Mouse (Mus musculus): ENCODE measurements at regions not wholly inside any gene's neighbourhood (a gene's known extent, or its start where the extent isn't known, plus 50 kb on each side); places are given as distances from the start of the nearest gene placed in this dataset.

GRCm38 (mm10) chr13:112078088-112078487, 210.2 kb upstream of the Ankrd55 start:
- Histone ChIP-seq H3K79me2 (ENCODE audit: control insufficient read depth, insufficient read depth) (no peaks in the 10 kb centered on the region), H3K4me3 (no peak overlapping the region), H3K36me3 (ENCODE audit: control insufficient read depth, insufficient read depth) (no peaks in the 10 kb centered on the region), H3K4me2 (ENCODE audit: low read depth) (no peak overlapping the region), H3ac (ENCODE audit: control insufficient read depth, insufficient read length) (no peak overlapping the region), H3K27me3 (ENCODE audit: control insufficient read depth, insufficient read depth, insufficient read length) (no peaks in the 10 kb centered on the region)
- no peak for TF ChIP-seq MAX (IDR thresholded peaks at IDR 0.05; ENCODE audit: low read depth)
- no peak for TF ChIP-seq TCF3 (IDR thresholded peaks at IDR 0.05; ENCODE audit: insufficient read length, low read depth)
- no peak for TF ChIP-seq USF1 (IDR thresholded peaks at IDR 0.05; ENCODE audit: low read depth)
- no peak for TF ChIP-seq TCF12 (IDR thresholded peaks at IDR 0.05; ENCODE audit: insufficient read depth, poor library complexity, severe bottlenecking)
- no peak for TF ChIP-seq SRF (IDR thresholded peaks at IDR 0.05; ENCODE audit: control insufficient read depth, insufficient read length, low read depth)
- TF ChIP-seq POLR2A (IDR thresholded peaks at IDR 0.05; ENCODE audit: insufficient read length, low read depth): no peak
- no peak for TF ChIP-seq E2F4 (IDR thresholded peaks at IDR 0.05; ENCODE audit: insufficient read depth)
- no peak for TF ChIP-seq MYOG (IDR thresholded peaks at IDR 0.05; ENCODE audit: control insufficient read depth in 1 of 3, insufficient read depth in 1 of 3, insufficient read length in 2 of 3, low read depth in 2 of 3)
- TF ChIP-seq POLR2AphosphoS2 (IDR thresholded peaks at IDR 0.05; ENCODE audit: insufficient read length, low read depth): no peak
- TF ChIP-seq CEBPB (IDR thresholded peaks at IDR 0.05; ENCODE audit: insufficient read depth, poor library complexity, severe bottlenecking): no peak
- no peak for TF ChIP-seq MYOD1 (IDR thresholded peaks at IDR 0.05; ENCODE audit: control insufficient read depth in 1 of 3, insufficient read length in 2 of 3, low read depth in 2 of 3)
- no peak for TF ChIP-seq REST (IDR thresholded peaks at IDR 0.05; ENCODE audit: insufficient read depth, insufficient read length)

- no peaks in the 10 kb centered on the region for H3K79me2 ChIP-seq (ENCODE audit: control insufficient read depth, insufficient read depth)
- H3K4me3 ChIP-seq: no peak overlapping the region
- no peaks in the 10 kb centered on the region for H3K36me3 ChIP-seq (ENCODE audit: control insufficient read depth, insufficient read depth)
- H3K27me3 ChIP-seq (ENCODE audit: control insufficient read depth, insufficient read depth, insufficient read length): no peaks in the 10 kb centered on the region
- H3ac ChIP-seq (ENCODE audit: control insufficient read depth, insufficient read length): no peak overlapping the region
- TF ChIP-seq MYOD1 (IDR thresholded peaks at IDR 0.05; ENCODE audit: control insufficient read depth in 1 of 3, insufficient read length in 2 of 3, low read depth in 2 of 3) (no peak), MYOG (IDR thresholded peaks at IDR 0.05; ENCODE audit: control insufficient read depth in 1 of 3, insufficient read depth in 1 of 3, insufficient read length in 2 of 3, low read depth in 2 of 3) (no peak), REST (IDR thresholded peaks at IDR 0.05; ENCODE audit: insufficient read depth, insufficient read length) (no peak)
- H3K4me2 ChIP-seq (ENCODE audit: low read depth): no peak overlapping the region
Observed at GRCm38 (mm10) chr13:112081935-112082334, 206.3 kb upstream of the Ankrd55 start.

DNA sequence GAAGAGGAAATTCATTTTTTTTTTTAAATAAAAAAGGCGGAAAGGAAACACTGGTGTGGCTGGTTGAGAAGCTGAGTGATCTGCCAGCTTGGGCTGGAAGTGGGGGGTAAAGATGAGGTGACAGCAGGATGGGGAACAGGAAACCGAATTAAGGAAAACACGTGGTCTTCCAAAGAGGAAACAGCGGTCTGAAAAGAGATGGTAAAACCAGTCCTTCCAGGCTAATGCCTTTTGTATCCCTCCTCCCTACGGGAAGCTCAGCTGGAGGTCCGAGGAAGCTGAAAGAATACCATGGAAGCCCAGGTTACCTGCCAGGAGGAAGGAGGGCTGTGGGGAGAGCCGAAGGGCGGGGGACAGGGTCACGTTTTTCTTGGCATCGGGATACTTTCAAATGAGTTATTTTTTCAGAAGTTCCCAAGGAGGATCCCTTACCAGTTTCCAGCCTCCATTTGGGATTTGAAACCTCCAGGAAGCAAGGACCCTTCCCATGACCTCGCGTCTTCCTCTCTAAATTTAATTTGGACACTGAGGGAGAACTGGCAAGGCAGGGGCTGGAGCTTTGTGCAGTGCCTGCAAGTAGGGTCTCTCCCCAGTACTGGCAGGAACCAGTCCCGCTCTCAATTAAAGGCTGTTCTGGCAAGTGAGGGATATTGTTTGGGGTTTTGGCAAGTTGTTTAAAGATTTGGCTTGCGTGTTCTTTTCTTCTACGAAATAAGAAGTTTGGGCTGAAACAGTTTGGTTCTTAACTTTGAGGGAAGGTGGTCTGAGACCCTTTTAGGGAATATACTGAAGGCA, 203.6 kb upstream of the Ankrd55 start:
- no peaks in the 10 kb centered on the region for H3K36me3 ChIP-seq (ENCODE audit: control insufficient read depth, insufficient read depth)
- no peak overlapping the region for H3ac ChIP-seq (ENCODE audit: control insufficient read depth, insufficient read length)
- H3K4me3 ChIP-seq: no peak overlapping the region
- TF ChIP-seq POLR2A (IDR thresholded peaks at IDR 0.05; ENCODE audit: insufficient read length, low read depth): no peak
- no peak for TF ChIP-seq MAX (IDR thresholded peaks at IDR 0.05; ENCODE audit: low read depth)
- no peak for TF ChIP-seq MYOD1 (IDR thresholded peaks at IDR 0.05; ENCODE audit: control insufficient read depth in 1 of 3, insufficient read length in 2 of 3, low read depth in 2 of 3)
- no peak for TF ChIP-seq REST (IDR thresholded peaks at IDR 0.05; ENCODE audit: insufficient read depth, insufficient read length)
- no peak for TF ChIP-seq POLR2AphosphoS2 (IDR thresholded peaks at IDR 0.05; ENCODE audit: insufficient read length, low read depth)
- TF ChIP-seq TCF3 (IDR thresholded peaks at IDR 0.05; ENCODE audit: insufficient read length, low read depth): no peak
- TF ChIP-seq USF1 (IDR thresholded peaks at IDR 0.05; ENCODE audit: low read depth): no peak
- TF ChIP-seq CEBPB (IDR thresholded peaks at IDR 0.05; ENCODE audit: insufficient read depth, poor library complexity, severe bottlenecking): no peak
- no peak for TF ChIP-seq E2F4 (IDR thresholded peaks at IDR 0.05; ENCODE audit: insufficient read depth)
- TF ChIP-seq SRF (IDR thresholded peaks at IDR 0.05; ENCODE audit: control insufficient read depth, insufficient read length, low read depth): no peak
- TF ChIP-seq MYOG (IDR thresholded peaks at IDR 0.05; ENCODE audit: control insufficient read depth in 1 of 3, insufficient read depth in 1 of 3, insufficient read length in 2 of 3, low read depth in 2 of 3): no peak
- no peaks in the 10 kb centered on the region for H3K79me2 ChIP-seq (ENCODE audit: control insufficient read depth, insufficient read depth)
- H3K27me3 ChIP-seq (ENCODE audit: control insufficient read depth, insufficient read depth, insufficient read length): no peaks in the 10 kb centered on the region
- no peak overlapping the region for H3K4me2 ChIP-seq (ENCODE audit: low read depth)

- TF ChIP-seq POLR2AphosphoS2 (IDR thresholded peaks at IDR 0.05; ENCODE audit: insufficient read length, low read depth) (no peak), SRF (IDR thresholded peaks at IDR 0.05; ENCODE audit: control insufficient read depth, insufficient read length, low read depth) (no peak), USF1 (IDR thresholded peaks at IDR 0.05; ENCODE audit: low read depth) (no peak), MAX (IDR thresholded peaks at IDR 0.05; ENCODE audit: low read depth) (no peak), CEBPB (IDR thresholded peaks at IDR 0.05; ENCODE audit: insufficient read depth, poor library complexity, severe bottlenecking) (no peak), TCF3 (IDR thresholded peaks at IDR 0.05; ENCODE audit: insufficient read length, low read depth) (no peak), MYOG (IDR thresholded peaks at IDR 0.05; ENCODE audit: control insufficient read depth in 1 of 3, insufficient read depth in 1 of 3, insufficient read length in 2 of 3, low read depth in 2 of 3) (no peak), MYOD1 (IDR thresholded peaks at IDR 0.05; ENCODE audit: control insufficient read depth in 1 of 3, insufficient read length in 2 of 3, low read depth in 2 of 3) (no peak), E2F4 (IDR thresholded peaks at IDR 0.05; ENCODE audit: insufficient read depth) (no peak), TCF12 (IDR thresholded peaks at IDR 0.05; ENCODE audit: insufficient read depth, poor library complexity, severe bottlenecking) (no peak), REST (IDR thresholded peaks at IDR 0.05; ENCODE audit: insufficient read depth, insufficient read length) (no peak), POLR2A (IDR thresholded peaks at IDR 0.05; ENCODE audit: insufficient read length, low read depth) (no peak)
- Histone ChIP-seq H3K4me3 (no peak overlapping the region), H3ac (ENCODE audit: control insufficient read depth, insufficient read length) (no peak overlapping the region), H3K27me3 (ENCODE audit: control insufficient read depth, insufficient read depth, insufficient read length) (no peaks in the 10 kb centered on the region), H3K79me2 (ENCODE audit: control insufficient read depth, insufficient read depth) (no peaks in the 10 kb centered on the region), H3K36me3 (ENCODE audit: control insufficient read depth, insufficient read depth) (no peaks in the 10 kb centered on the region), H3K4me2 (ENCODE audit: low read depth) (no peak overlapping the region)
Observed at GRCm38 (mm10) chr13:112088312-112088771, 199.9 kb upstream of the Ankrd55 start.

Data from myocyte (in vitro differentiated cells).